Mouse (Mus musculus): ENCODE measurements at regions not wholly inside any gene's neighbourhood (a gene's known extent, or its start where the extent isn't known, plus 50 kb on each side); places are given as distances from the start of the nearest gene placed in this dataset.
"Not testable (repeated sequence)": the region's sequence is repeated elsewhere in the genome, so short reads cannot be mapped to it uniquely, and the experiment has no call there.

DNA sequence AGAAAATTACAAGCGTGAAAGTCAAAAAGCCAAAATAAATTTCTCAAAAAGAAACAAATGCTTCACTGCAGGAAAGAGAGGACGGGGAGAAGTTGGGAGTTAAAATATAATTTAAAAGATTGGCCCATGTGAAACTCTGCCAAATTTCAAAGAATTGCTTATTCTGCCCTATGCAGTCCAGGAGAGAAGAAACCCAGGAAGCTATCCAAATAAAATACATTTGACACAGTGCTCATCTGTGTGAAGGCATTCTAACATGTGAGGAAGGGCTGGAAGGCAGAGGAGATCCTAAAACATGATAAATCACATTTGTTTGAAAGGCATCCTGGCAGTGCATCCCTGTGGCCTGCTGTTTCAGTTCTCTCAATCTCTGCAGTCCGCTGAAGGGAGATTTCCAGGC is 108.5 kb upstream of the Ptgfr start:
- 72% methylated on average over 3 of the region's 3 CpGs for WGBS
- DNase-seq, result no peak
- no peaks in the 10 kb centered on the region for H3K4me1 ChIP-seq (ENCODE audit: control insufficient read depth, insufficient read depth, low read length)
- TF ChIP-seq CTCF (IDR thresholded peaks at IDR 0.05; ENCODE audit: insufficient read depth, low read length), result no peak
- TF ChIP-seq POLR2A (IDR thresholded peaks at IDR 0.05; ENCODE audit: borderline replicate concordance, extremely low read depth, low read depth, low read length), result no peak
- no peak overlapping the region for H3K4me3 ChIP-seq (replicated peaks; ENCODE audit: extremely low read depth, low read depth, low read length)

DNA sequence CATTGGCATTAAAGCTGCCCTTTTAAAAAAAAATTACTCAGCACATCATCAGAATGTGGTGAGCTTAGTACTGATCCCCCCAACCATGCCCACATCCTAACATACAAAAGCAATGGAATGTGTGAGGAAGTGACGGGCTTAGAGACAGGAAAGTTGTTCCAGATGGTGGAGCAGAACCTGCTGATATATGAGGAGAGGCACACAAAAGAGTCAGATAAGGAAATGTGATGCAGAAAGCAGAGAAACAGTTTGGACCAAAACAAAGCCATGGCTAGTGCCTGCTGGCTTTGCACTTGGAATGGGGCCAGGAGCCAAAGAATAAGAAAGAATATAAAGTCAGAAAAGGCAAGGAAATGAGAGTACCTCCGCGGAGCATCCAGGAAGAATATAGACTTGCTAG is 106.1 kb upstream of the Ptgfr start:
- H3K4me1 ChIP-seq (ENCODE audit: control insufficient read depth, insufficient read depth, low read length), result no peaks in the 10 kb centered on the region
- TF ChIP-seq CTCF (IDR thresholded peaks at IDR 0.05; ENCODE audit: insufficient read depth, low read length) (no peak), POLR2A (IDR thresholded peaks at IDR 0.05; ENCODE audit: borderline replicate concordance, extremely low read depth, low read depth, low read length) (no peak)
- no peak overlapping the region for H3K4me3 ChIP-seq (replicated peaks; ENCODE audit: extremely low read depth, low read depth, low read length)
- DNase-seq, result no peak
- 40% methylated on average over 3 of the region's 3 CpGs for WGBS

DNA sequence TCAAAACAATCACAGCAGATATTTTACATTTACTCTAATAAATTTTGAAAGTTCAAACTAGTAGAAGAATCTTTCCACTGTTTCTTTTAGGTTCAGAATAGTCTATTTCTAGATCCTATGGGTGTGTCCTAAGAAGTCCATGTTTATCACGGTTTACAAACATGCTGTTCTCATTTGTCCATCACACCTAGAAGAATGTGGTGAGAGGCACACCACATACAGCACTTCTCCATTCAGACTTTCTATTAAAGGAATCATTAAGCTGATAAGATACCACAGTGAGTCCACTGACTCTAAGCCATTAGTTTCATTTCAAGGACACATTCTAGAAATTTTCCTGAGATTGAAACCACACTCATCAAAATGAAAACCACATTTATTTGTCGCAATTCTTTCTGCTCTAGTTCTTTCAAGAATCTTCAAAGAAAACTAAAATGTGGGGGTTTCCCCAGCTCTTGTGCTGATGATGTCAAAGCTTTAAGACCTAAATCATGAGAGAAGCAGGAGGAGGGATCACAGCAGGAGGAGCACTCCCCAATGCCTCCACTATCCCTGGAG is 101.1 kb upstream of the Ptgfr start:
- no peak for DNase-seq
- 43% methylated on average over 2 of the region's 2 CpGs for WGBS
- TF ChIP-seq CTCF (IDR thresholded peaks at IDR 0.05; ENCODE audit: insufficient read depth, low read length) (no peak), POLR2A (IDR thresholded peaks at IDR 0.05; ENCODE audit: borderline replicate concordance, extremely low read depth, low read depth, low read length) (no peak)
- Histone ChIP-seq H3K4me1 (ENCODE audit: control insufficient read depth, insufficient read depth, low read length) (no peaks in the 10 kb centered on the region), H3K4me3 (replicated peaks; ENCODE audit: extremely low read depth, low read depth, low read length) (no peak overlapping the region)

DNA sequence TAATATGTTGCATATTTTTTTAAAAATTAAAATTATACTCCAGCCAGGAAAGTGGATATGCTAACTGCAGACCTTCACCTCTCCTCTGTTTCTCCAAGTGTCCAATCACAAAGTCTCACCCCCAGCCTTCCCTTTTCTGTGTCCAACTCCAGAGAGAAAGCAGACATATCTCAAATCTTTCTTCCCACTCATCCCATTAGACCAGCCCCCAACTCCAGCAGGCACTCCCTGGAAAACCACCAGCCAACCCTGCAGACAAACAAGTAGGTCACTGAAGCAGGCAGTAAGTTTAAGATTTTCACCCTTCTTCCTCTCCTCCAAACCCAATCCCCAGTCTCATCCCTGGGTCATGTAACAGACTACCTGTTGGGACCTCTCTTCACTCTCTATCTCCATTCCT is 94.2 kb upstream of the Ptgfr start:
- Histone ChIP-seq H3K4me1 (ENCODE audit: control insufficient read depth, insufficient read depth, low read length) (no peaks in the 10 kb centered on the region), H3K4me3 (replicated peaks; ENCODE audit: extremely low read depth, low read depth, low read length) (no peak overlapping the region)
- no peak for DNase-seq
- TF ChIP-seq POLR2A (IDR thresholded peaks at IDR 0.05; ENCODE audit: borderline replicate concordance, extremely low read depth, low read depth, low read length), result no peak
- TF ChIP-seq CTCF (IDR thresholded peaks at IDR 0.05; ENCODE audit: insufficient read depth, low read length), result no peak

DNA sequence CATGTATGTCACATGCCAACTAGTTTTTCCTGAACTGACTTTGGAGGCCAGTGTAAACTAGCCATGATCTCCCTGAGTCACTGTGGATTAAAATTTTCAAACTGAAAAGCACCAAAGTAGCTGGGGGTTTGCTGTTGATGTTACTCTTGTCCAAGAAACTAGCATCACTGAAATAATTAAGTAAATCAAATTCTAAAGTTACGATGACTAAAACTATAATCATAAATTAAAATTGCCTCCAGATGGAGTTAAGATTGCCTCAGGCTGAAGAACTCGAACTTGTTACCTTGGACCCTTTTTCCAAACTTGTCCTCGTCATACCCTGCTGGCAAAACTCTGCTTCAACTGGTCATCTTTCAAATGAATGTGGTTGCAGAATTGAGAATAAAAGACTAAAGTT is 93.7 kb upstream of the Ptgfr start:
- no peak for DNase-seq
- H3K4me3 ChIP-seq (replicated peaks; ENCODE audit: extremely low read depth, low read depth, low read length), result no peak overlapping the region
- H3K4me1 ChIP-seq (ENCODE audit: control insufficient read depth, insufficient read depth, low read length), result no peaks in the 10 kb centered on the region
- WGBS, result 82% methylated on average over 3 of the region's 3 CpGs
- TF ChIP-seq CTCF (IDR thresholded peaks at IDR 0.05; ENCODE audit: insufficient read depth, low read length), result no peak
- no peak for TF ChIP-seq POLR2A (IDR thresholded peaks at IDR 0.05; ENCODE audit: borderline replicate concordance, extremely low read depth, low read depth, low read length)

DNA sequence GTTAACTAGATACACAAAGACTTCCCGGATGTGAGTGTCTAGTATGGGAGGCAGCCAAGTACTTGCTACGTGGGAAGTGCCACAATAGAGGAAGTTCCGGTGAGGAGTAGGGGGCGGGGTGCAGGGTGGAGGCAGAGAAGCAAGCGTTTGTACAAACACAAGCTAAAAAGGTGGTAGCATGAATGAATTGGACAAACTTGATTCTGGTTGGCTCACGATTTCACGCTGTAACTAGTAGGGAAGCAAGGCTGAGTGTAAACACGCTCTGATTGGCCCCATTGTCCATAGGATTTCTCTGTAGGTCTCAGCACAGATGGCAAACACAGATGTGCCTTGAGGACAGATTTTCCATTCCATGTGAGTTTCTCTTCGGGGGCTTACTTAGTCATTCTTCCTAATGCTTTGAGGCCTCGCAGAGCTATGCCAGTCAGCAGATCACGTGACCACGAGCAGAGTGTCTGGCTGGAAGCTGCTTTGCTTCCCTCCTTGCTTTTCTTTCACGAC is 76.6 kb upstream of the Ptgfr start:
- Histone ChIP-seq H3K4me1 (ENCODE audit: control insufficient read depth, insufficient read depth, low read length) (peaks cover 8% of the 10 kb centered on the region), H3K4me3 (replicated peaks; ENCODE audit: extremely low read depth, low read depth, low read length) (peak overlapping the region; percentile 47)
- WGBS, result 30% methylated on average over 13 of the region's 13 CpGs
- no peak for TF ChIP-seq POLR2A (IDR thresholded peaks at IDR 0.05; ENCODE audit: borderline replicate concordance, extremely low read depth, low read depth, low read length)
- peak; percentile 56 for DNase-seq

DNA sequence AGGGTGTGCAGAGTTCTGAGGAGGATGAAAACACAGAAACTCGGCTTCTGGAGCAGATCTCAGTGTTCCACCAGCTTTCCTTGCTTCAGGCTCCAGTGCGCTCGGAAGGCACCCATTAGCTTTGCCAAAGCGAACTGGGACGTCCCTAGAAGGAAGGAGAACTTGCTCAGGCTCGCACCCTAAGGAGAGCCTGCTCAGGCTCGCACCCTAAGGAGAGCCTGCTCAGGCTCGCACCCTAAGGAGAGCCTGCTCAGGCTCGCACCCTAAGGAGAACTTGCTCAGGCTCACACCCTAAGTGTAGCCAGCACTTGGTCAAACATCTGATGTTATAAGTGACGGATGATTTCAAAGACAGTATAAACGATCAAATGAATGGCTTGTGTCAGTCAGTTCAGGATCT is 74.9 kb upstream of the Ptgfr start:
- peak overlapping the region; percentile 42 for H3K4me3 ChIP-seq (replicated peaks; ENCODE audit: extremely low read depth, low read depth, low read length)
- WGBS, result 37% methylated on average over 11 of the region's 11 CpGs
- H3K4me1 ChIP-seq (ENCODE audit: control insufficient read depth, insufficient read depth, low read length), result not testable (repeated sequence)
- DNase-seq, result peak; percentile 40

DNA sequence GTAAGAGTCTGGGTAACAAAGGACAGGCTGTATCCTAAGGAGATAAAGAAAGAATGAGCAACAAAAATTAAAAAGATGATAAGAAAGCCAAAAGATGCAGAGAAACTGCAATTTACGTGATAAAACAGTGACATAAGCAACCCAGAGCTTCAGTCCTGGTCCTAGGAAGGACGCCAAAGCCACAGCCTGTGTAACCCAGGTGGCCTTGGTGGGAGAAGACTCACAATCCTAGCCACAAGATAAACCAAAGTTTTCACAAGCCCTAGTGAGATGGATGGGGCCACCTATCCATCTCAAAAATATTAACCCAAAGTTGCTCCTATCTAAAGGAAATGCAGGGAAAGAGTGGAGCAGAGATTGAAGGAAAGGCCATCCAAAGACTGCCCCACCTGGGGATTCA is 73.4 kb upstream of the Ptgfr start:
- WGBS, result 91% methylated on average over 2 of the region's 2 CpGs
- no peak overlapping the region for H3K4me3 ChIP-seq (replicated peaks; ENCODE audit: extremely low read depth, low read depth, low read length)
- DNase-seq, result no peak
- TF ChIP-seq POLR2A (IDR thresholded peaks at IDR 0.05; ENCODE audit: borderline replicate concordance, extremely low read depth, low read depth, low read length) (no peak), CTCF (IDR thresholded peaks at IDR 0.05; ENCODE audit: insufficient read depth, low read length) (no peak)
- peaks cover 9% of the 10 kb centered on the region for H3K4me1 ChIP-seq (ENCODE audit: control insufficient read depth, insufficient read depth, low read length)

DNA sequence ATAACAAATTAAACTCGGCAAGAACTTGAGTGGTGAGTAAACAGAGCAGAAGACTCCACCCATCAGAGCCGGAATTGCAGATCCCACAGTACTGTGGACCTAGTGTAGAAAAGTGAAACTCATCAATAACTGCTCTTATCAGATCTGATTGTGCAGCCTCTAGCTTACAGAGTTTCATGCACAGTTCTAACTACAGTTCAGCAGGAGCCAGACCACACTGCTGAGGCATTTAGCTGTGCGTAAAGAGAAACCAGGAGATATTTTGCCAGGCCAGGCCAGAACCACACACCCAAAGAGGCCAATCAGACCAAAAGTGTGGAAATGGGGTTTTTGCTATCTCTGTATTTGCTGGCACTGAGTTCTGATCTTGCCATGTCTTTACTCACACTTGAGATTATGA is 71.9 kb upstream of the Ptgfr start:
- no peak overlapping the region for H3K4me3 ChIP-seq (replicated peaks; ENCODE audit: extremely low read depth, low read depth, low read length)
- 32% methylated on average over 3 of the region's 3 CpGs for WGBS
- DNase-seq, result no peak
- H3K4me1 ChIP-seq (ENCODE audit: control insufficient read depth, insufficient read depth, low read length), result peaks cover 8% of the 10 kb centered on the region
- TF ChIP-seq CTCF (IDR thresholded peaks at IDR 0.05; ENCODE audit: insufficient read depth, low read length) (no peak), POLR2A (IDR thresholded peaks at IDR 0.05; ENCODE audit: borderline replicate concordance, extremely low read depth, low read depth, low read length) (no peak)

DNA sequence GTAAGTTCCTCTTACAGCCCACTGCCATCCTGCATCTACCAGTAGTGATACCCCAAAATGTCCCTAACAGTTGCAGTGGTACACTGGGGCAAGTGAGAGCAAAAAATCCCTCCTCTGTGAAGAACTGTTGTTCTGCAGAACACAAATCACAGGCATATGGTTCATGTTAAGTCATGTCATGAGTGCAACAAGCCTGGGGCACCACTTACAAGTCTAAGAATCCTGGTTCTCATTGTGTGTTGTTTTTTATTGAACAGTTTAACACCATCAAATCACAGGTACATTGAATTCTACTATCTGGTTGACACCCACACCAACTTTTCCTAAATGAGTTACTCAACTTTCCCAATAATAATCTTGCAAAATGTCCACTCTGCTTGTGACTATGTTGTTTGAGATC is 71.5 kb upstream of the Ptgfr start:
- Histone ChIP-seq H3K4me1 (ENCODE audit: control insufficient read depth, insufficient read depth, low read length) (peaks cover 5% of the 10 kb centered on the region), H3K4me3 (replicated peaks; ENCODE audit: extremely low read depth, low read depth, low read length) (no peak overlapping the region)
- no peak for DNase-seq
- TF ChIP-seq POLR2A (IDR thresholded peaks at IDR 0.05; ENCODE audit: borderline replicate concordance, extremely low read depth, low read depth, low read length) (no peak), CTCF (IDR thresholded peaks at IDR 0.05; ENCODE audit: insufficient read depth, low read length) (no peak)

DNA sequence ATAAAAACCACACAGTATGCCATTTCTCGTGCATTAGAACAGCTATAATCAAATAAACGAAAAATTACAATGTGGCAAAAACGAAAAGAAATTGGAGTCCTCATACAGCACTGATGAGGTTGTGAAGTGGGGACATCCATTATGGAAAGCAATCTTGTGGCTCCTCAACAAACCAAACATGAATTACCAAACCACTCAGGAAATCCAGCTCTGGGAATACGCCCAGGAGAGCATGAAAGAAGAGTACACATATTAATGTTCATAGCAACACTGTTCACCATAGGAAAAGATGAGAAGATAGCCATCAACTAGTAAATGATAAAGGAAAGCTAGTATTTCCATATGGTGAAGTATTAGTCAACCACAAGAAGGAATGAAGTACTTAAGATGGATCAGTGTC is 68.3 kb upstream of the Ptgfr start:
- Histone ChIP-seq H3K4me3 (replicated peaks; ENCODE audit: extremely low read depth, low read depth, low read length) (no peak overlapping the region), H3K4me1 (ENCODE audit: control insufficient read depth, insufficient read depth, low read length) (peaks cover 5% of the 10 kb centered on the region)
- 88% methylated on average over 4 of the region's 4 CpGs for WGBS
- no peak for DNase-seq
- no peak for TF ChIP-seq POLR2A (IDR thresholded peaks at IDR 0.05; ENCODE audit: borderline replicate concordance, extremely low read depth, low read depth, low read length)
- no peak for TF ChIP-seq CTCF (IDR thresholded peaks at IDR 0.05; ENCODE audit: insufficient read depth, low read length)
